Mouse (Mus musculus) kidney, adult 2 months (tissue): ENCODE measurements around the gene Synpr.

ENCODE experiments used
- CTCF ChIP-seq: fragments of 200-500 bp; conservative IDR thresholded peaks from 2 replicates; pipeline ENCODE4 v1.5.1; 2011; ENCODE audit warnings: low read depth, mild to moderate bottlenecking, control low read depth, low read length, moderate library complexity, mixed read lengths; ENCODE audit not compliant: insufficient read depth, insufficient read length
- POLR2A ChIP-seq: fragments of 200-500 bp; IDR thresholded peaks from one replicate; pipeline ENCODE4 v1.6.1; 2011; ENCODE audit warnings: low read depth, low read length, control low read depth

- no peak for TF ChIP-seq POLR2A
- no peak for TF ChIP-seq CTCF
These were observed 29.7 kb downstream of the Synpr start for GRCm38 (mm10) chr14:13314323-13314722.
